Mouse (Mus musculus) small intestine, adult 2 months (tissue): Measurements from ENCODE around the gene Zfp385b.

ENCODE experiments used
- CTCF ChIP-seq: fragments of 200-500 bp; IDR thresholded peaks from 2 replicates; pipeline ENCODE4 v1.5.1; 2012; ENCODE audit warnings: low read depth, mild to moderate bottlenecking, control low read depth, inconsistent platforms, low read length, moderate library complexity, mixed read lengths; ENCODE audit not compliant: insufficient replicate concordance, insufficient read length; ENCODE audit errors: extremely low read depth
- POLR2A ChIP-seq: fragments of 200-500 bp; IDR thresholded peaks from 2 replicates; pipeline ENCODE4 v1.6.1; 2012; ENCODE audit warnings: low read depth, mild to moderate bottlenecking, control low read depth, inconsistent platforms, low read length, moderate library complexity

DNA sequence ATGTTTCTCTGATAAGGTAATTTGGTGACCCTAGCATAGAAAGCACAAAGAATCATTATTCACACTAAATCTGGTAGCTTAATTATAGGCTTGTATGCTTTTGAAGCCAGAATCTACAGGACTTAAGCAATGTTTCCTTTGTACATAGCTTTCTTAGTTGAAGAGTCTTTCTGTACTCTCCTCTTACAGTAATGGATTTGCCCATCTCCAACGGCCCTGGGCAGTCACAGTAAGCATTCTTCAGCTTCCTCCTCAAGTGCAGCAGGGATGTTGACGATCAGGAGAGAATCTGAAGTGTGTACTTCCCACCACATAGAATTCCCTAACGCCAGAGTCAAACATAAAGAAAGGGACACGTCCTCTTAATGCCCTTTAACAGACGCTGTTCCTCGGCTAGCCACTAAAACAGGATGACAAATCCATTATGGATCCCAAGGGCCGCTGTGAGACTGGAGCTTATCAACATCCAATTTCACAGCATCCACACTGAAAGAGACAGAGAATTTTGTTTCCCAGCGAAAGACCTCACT lies 370.4 kb downstream of the Zfp385b start:
- no peak for TF ChIP-seq CTCF
- no peak for TF ChIP-seq POLR2A
